Mouse (Mus musculus): ENCODE measurements around the gene Kmt5b. TPM values are rescaled to one million over a fixed set of nuclear protein-coding genes. Genes with fewer than 3 reads are reported as not detected.

Kmt5b gene
- polyA plus RNA-seq, 1 experiment from 2014 or later: 20.0 TPM

DNA sequence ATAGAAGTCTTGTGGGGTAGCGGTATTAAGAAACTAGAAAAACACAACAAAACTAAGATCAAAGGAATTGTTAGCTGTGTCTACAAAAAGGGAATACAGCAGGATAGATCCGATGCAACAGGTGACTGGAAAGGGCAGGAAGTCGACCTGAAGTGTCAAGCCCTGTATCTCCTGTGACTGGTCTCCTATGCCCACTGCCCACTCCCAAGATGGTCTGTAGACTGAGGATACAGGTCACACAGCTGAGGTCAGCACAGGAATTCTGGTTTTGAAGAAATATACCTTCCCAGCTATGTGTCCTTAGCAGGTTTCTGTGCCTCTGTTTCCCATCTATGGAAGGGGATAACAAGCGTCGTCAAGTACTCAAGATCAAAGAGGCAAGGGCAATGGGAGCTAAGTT is 843 bp upstream of the Kmt5b start:
- no peak overlapping the region for H3K4me3 ChIP-seq (replicated peaks; ENCODE audit: low read depth, low read length)

DNA sequence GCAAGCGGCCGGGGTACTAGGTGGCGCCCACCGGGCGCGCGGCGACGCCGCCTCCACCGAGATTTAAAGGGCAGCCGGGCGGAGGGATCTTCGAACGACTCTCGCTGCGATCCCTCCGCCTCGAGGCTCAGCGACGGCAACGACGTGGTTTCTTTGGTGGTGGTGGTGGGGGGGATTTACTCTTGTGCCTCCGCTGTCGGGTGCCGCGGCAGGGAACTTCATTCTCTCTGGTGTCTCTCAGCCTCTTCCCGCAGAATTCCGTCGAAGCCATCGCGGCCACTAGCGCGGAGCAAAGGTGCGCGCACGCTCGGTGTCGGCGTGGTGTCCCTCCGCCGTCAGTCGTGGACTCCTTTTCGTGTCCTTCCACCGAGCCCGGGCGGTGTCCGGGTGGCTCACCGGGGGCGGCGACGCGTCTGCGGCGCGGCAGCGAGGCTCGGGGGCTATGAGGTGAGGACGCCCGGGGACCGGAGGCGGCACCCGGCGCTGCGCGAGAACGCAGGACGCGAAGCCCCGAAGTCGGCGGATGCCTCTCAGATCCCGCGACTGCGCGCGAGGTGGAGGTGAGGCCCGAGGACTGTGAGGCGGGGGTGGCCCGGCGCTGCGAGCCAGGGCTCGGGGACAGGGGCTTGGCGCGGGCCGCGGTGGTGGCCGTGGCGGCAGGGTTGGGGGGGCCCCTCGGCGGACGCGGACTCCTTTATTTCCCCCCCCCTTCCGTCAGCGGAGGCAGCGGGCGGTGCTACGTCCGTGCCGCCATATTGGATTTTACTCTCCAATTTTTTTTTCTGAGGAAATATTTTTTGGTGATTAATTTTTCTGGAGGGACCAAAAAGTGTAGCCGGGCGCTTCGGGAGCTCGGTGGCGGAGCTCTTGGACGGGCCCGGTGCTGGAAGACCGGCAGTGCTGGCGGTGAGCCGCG is 818 bp downstream of the Kmt5b start:
- DNase-seq (ENCODE audit: low spot score) (peak; percentile 91), ATAC-seq (replicated peaks; ENCODE audit: low FRiP score, low read depth) (peak; percentile 56)
- under 1% methylated on average over 103 of the region's 111 CpGs for WGBS

More for the DNA sequence above, 843 bp upstream of the Kmt5b start:
- no peaks in the 10 kb centered on the region for H3K36me3 ChIP-seq (ENCODE audit: insufficient read depth, low read length)
- peaks cover 4% of the 10 kb centered on the region; the same call in 1 of the 2 replicates for H3K4me1 ChIP-seq (replicated peaks; ENCODE audit: insufficient read depth, low read length)
- 88% methylated on average over 5 of the region's 5 CpGs for WGBS
- H3K9ac ChIP-seq (ENCODE audit: low read depth, low read length): no peak overlapping the region
- H3K27ac ChIP-seq: no peak overlapping the region
- ATAC-seq (replicated peaks; ENCODE audit: low FRiP score, low read depth) (no peak), DNase-seq (ENCODE audit: low spot score) (no peak)
- H3K9me3 ChIP-seq (replicated peaks; ENCODE audit: low read length): no peaks in the 10 kb centered on the region
- TF ChIP-seq CTCF (IDR thresholded peaks at IDR 0.05; ENCODE audit: low read depth): no peak
- H3K4me2 ChIP-seq (ENCODE audit: low read length): peak overlapping the region; percentile 65
- no peaks in the 10 kb centered on the region for H3K27me3 ChIP-seq (ENCODE audit: insufficient read depth, low read length)

DNA sequence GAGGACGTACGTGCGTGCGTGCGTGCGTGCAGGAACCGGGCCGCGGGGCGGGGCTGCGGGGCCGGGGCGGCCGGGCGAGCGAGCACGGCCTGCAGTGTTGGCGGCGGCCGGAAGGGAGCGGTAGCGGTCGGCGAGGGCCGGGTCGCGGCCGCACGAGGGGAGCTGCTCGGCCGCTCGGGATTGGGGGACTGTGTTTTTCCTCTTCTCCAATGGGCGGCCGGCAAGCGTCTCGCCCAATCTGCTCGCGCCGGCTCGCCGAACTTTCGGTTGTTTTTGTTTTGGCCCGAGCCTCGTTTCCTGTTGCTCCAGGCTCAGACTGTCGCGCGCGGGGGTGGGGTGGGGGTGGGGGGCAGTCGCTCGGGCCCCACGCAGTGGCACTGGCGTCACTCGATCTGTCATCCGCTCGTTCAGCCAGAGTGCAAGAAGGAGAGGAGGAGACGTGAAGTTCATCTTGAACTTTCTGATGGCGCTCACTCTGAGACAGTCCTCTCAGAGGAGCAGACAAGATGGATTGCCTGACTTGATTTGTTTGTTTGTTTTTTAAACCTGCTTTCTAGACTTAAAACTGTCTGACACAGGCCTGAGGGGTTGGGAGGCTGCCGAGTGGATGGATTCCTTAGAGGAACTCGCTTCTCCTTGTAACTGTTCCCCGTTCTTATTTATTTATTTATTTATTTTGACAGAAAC is 1.6 kb downstream of the Kmt5b start:
- H3K27ac ChIP-seq: peak overlapping the region; percentile 100
- H3K9ac ChIP-seq (ENCODE audit: low read depth, low read length): peak overlapping the region; percentile 100
- no peaks in the 10 kb centered on the region for H3K9me3 ChIP-seq (replicated peaks; ENCODE audit: low read length)
- H3K4me1 ChIP-seq (replicated peaks; ENCODE audit: insufficient read depth, low read length): peaks cover 4% of the 10 kb centered on the region; the same call in 1 of the 2 replicates
- TF ChIP-seq CTCF (IDR thresholded peaks at IDR 0.05; ENCODE audit: low read depth): peak; percentile 54
- peak overlapping the region; percentile 98 for H3K4me3 ChIP-seq (replicated peaks; ENCODE audit: low read depth, low read length)
- WGBS: under 1% methylated on average over 54 of the region's 60 CpGs
- H3K36me3 ChIP-seq (ENCODE audit: insufficient read depth, low read length): no peaks in the 10 kb centered on the region
- ATAC-seq (replicated peaks; ENCODE audit: low FRiP score, low read depth) (peak; percentile 92), DNase-seq (ENCODE audit: low spot score) (peak; percentile 98)
- no peaks in the 10 kb centered on the region for H3K27me3 ChIP-seq (ENCODE audit: insufficient read depth, low read length)
- H3K4me2 ChIP-seq (ENCODE audit: low read length): peak overlapping the region; percentile 65

More for the DNA sequence above, 818 bp downstream of the Kmt5b start:
- H3K27ac ChIP-seq: peak overlapping the region; percentile 100
- H3K9me3 ChIP-seq (replicated peaks; ENCODE audit: low read length): no peaks in the 10 kb centered on the region
- peak overlapping the region; percentile 98 for H3K4me3 ChIP-seq (replicated peaks; ENCODE audit: low read depth, low read length)
- H3K36me3 ChIP-seq (ENCODE audit: insufficient read depth, low read length): no peaks in the 10 kb centered on the region
- no peak for TF ChIP-seq CTCF (IDR thresholded peaks at IDR 0.05; ENCODE audit: low read depth)
- peaks cover 4% of the 10 kb centered on the region; the same call in 1 of the 2 replicates for H3K4me1 ChIP-seq (replicated peaks; ENCODE audit: insufficient read depth, low read length)
- peak overlapping the region; percentile 65 for H3K4me2 ChIP-seq (ENCODE audit: low read length)
- no peaks in the 10 kb centered on the region for H3K27me3 ChIP-seq (ENCODE audit: insufficient read depth, low read length)
- H3K9ac ChIP-seq (ENCODE audit: low read depth, low read length): peak overlapping the region; percentile 100

DNA sequence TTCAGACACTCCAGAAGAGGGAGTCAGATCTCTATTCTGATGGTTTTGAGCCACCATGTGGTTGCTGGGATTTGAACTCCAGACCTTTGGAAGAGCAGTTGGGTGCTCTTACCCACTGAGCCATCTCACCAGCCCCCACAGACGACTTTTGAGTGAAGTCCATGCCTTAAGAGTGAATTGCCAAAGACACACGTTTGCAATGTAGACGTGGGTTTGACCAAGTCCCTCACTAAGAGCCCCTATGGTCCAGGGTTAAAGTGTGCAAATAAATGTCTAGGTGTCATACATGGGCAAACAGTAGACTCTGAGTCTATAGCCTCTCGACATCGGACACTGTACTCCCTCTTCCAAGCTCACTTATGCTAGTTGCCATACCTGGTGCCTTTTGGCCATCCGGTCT is 2.3 kb downstream of the Kmt5b start:
- Histone ChIP-seq H3K4me1 (replicated peaks; ENCODE audit: insufficient read depth, low read length) (peaks cover 4% of the 10 kb centered on the region; the same call in 1 of the 2 replicates), H3K27me3 (ENCODE audit: insufficient read depth, low read length) (no peaks in the 10 kb centered on the region), H3K27ac (peak overlapping the region; percentile 100; the same call in 1 of the 2 replicates), H3K4me2 (ENCODE audit: low read length) (peak overlapping the region; percentile 65), H3K9me3 (replicated peaks; ENCODE audit: low read length) (no peaks in the 10 kb centered on the region), H3K4me3 (replicated peaks; ENCODE audit: low read depth, low read length) (peak overlapping the region; percentile 98), H3K36me3 (ENCODE audit: insufficient read depth, low read length) (no peaks in the 10 kb centered on the region), H3K9ac (ENCODE audit: low read depth, low read length) (no peak overlapping the region)
- ATAC-seq (replicated peaks; ENCODE audit: low FRiP score, low read depth) (no peak), DNase-seq (ENCODE audit: low spot score) (no peak)
- TF ChIP-seq CTCF (IDR thresholded peaks at IDR 0.05; ENCODE audit: low read depth): peak; percentile 30; the same call in 1 of the 2 replicates
- WGBS: 76% methylated on average over 6 of the region's 6 CpGs

GRCm38 (mm10) chr19:3774159-3774558 is 6.9 kb downstream of the Kmt5b start:
- no peak overlapping the region for H3K27ac ChIP-seq
- H3K27me3 ChIP-seq (ENCODE audit: insufficient read depth, low read length): no peaks in the 10 kb centered on the region
- H3K4me2 ChIP-seq (ENCODE audit: low read length): no peak overlapping the region
- no peak overlapping the region for H3K4me3 ChIP-seq (replicated peaks; ENCODE audit: low read depth, low read length)
- peak; percentile 56 for TF ChIP-seq CTCF (IDR thresholded peaks at IDR 0.05; ENCODE audit: low read depth)
- H3K9me3 ChIP-seq (replicated peaks; ENCODE audit: low read length): no peaks in the 10 kb centered on the region
- no peak overlapping the region for H3K9ac ChIP-seq (ENCODE audit: low read depth, low read length)
- peak; percentile 13 for DNase-seq (ENCODE audit: low spot score)
- no peaks in the 10 kb centered on the region for H3K36me3 ChIP-seq (ENCODE audit: insufficient read depth, low read length)
- 55% methylated on average over 2 of the region's 2 CpGs for WGBS
- H3K4me1 ChIP-seq (replicated peaks; ENCODE audit: insufficient read depth, low read length): peaks cover 4% of the 10 kb centered on the region; the same call in 1 of the 2 replicates
- no peak for ATAC-seq (replicated peaks; ENCODE audit: low FRiP score, low read depth)

DNA sequence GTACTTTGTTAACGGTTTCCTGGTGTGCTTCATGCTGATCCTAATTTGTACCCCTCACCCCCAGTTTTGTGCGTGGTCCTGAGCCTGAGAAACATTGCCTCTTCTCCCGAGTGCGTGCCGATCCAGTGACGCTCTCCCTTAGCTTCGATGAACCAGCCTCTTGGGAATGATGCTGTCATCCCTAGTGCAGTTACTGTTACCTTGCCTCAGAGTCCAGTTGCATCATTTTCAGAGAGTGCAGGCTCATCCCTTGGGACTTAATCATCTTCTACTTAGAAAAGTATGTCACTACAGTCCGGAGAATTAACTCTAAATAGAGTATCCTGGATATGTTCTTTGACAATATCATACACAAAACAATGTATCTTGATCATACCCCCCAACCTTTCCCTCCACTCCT is 11.5 kb downstream of the Kmt5b start:
- Histone ChIP-seq H3K4me3 (replicated peaks; ENCODE audit: low read depth, low read length) (no peak overlapping the region), H3K4me1 (replicated peaks; ENCODE audit: insufficient read depth, low read length) (no peaks in the 10 kb centered on the region), H3K27me3 (ENCODE audit: insufficient read depth, low read length) (no peaks in the 10 kb centered on the region), H3K9me3 (replicated peaks; ENCODE audit: low read length) (no peaks in the 10 kb centered on the region), H3K27ac (no peak overlapping the region), H3K9ac (ENCODE audit: low read depth, low read length) (no peak overlapping the region), H3K4me2 (ENCODE audit: low read length) (no peak overlapping the region), H3K36me3 (ENCODE audit: insufficient read depth, low read length) (peaks cover 7% of the 10 kb centered on the region; the same call in 1 of the 2 replicates)
- no peak for TF ChIP-seq CTCF (IDR thresholded peaks at IDR 0.05; ENCODE audit: low read depth)
- WGBS: 92% methylated on average over 8 of the region's 8 CpGs
- DNase-seq (ENCODE audit: low spot score) (no peak), ATAC-seq (replicated peaks; ENCODE audit: low FRiP score, low read depth) (no peak)
